Mouse (Mus musculus): ENCODE measurements at regions not wholly inside any gene's neighbourhood (a gene's known extent, or its start where the extent isn't known, plus 50 kb on each side); places are given as distances from the start of the nearest gene placed in this dataset.

DNA sequence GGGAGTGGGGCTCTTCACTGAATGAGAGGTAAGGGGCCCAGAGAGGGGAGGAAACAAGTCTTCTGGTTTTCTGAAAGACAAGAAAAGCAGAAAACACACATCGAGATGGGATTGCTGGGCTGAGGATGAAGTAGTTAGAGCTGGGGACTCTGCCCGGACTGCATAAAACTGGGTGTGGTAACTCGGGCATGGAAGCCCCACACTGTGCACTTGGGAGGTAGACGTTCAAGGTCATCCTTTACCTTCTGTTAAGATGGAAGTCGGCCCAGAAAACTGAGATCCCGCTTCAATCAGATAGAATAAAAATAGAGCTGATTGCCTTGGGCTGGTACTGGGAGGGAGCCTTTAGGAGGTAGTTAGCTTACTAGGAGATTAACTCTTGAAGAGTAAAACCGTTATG lies 107.2 kb downstream of the Rassf10 start:
- DNase-seq: no peak

GRCm38 (mm10) chr7:113066536-113066935 lies 112.8 kb downstream of the Rassf10 start:
- no peak for DNase-seq

GRCm38 (mm10) chr7:113068296-113068695 lies 114.5 kb downstream of the Rassf10 start:
- DNase-seq: no peak

DNA sequence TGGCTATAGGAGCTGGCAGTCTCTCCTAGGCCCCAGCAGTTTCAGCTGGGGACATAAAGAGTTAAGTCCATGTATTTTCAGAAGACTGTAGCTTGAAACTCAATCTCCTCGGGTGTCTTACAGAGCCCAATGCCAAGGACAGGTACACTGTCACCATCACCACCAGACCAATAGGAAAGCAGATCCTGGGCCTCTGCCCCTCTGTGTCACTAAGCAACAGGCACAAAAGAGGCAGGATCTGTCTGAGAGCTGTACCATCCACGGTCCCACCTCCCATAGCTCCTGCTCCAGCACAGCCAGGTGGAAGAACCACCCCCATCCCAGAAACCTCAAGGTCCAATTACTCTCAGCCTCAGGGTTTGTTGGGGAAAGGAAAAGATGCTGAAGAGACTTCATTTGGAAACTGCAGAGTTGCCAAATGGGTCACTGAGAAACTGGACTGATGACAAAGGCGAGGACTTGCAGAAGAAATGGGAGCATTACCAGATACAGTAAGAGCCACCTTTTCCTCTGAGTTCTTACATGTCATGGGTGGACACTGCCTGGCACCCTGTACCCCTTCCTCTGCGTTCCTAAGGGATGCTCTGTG lies 115.7 kb downstream of the Rassf10 start:
- no peak for DNase-seq

- DNase-seq: no peak
Measured at GRCm38 (mm10) chr7:113071418-113071817, 117.7 kb downstream of the Rassf10 start.

DNA sequence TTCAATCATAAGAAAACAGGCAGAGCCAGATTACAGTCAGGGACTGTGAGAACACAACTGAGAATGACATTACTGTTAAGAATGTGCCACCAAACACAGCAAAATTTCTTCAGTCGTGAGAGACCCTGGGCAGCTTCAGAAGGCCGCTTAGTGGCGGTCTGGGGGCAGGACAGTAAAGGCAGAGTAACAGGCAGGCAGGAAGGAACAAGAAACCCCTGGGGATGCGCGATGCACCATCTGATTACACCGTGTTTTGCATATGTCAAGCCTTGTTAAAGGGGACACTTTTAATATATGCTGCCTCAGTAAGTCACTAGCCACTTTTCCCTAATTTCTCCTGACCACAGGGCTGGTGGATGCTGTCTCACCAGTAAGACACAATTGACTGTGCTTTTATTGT lies 120.0 kb downstream of the Rassf10 start:
- no peak for DNase-seq

- no peak for DNase-seq
Measured at GRCm38 (mm10) chr7:113075371-113075770, 121.6 kb downstream of the Rassf10 start.

- no peak for DNase-seq
Measured at GRCm38 (mm10) chr7:113076243-113076642, 122.5 kb downstream of the Rassf10 start.

- DNase-seq: no peak
Measured at GRCm38 (mm10) chr7:113081120-113081519, 126.1 kb upstream of the Arntl start.

DNA sequence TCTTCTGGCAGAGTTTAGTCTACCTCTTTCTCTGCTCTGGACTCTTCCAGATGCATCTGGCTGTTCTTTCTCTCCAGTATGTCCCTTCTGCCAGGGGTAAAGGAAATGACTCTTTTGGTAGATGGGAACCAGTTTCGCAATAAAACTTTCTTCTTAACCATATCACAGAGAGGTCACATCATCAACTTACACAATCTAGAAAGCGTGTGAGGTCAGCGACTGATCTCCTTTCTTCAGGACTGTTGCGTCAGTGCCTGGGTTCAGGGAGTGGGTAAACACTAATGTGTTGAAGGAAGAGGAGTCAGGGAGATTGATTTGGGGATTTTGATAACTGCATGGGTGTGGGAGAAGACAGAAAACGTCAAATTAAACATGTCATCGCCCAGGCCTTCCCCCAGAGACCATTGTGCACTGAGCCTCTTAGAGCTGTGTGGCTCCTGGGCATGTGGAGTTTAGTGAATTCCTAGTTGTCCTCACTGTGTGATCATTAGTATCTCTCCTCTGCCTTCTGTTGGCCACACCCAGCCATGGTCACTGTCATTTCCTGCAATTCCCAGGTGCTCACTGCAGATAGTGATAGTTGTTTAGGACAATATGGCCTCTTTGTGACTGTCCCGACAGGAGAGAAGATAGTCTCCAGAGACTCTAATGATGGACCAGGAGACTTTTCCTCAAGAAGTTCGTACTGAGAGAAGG lies 122.2 kb upstream of the Arntl start:
- DNase-seq: no peak

DNA sequence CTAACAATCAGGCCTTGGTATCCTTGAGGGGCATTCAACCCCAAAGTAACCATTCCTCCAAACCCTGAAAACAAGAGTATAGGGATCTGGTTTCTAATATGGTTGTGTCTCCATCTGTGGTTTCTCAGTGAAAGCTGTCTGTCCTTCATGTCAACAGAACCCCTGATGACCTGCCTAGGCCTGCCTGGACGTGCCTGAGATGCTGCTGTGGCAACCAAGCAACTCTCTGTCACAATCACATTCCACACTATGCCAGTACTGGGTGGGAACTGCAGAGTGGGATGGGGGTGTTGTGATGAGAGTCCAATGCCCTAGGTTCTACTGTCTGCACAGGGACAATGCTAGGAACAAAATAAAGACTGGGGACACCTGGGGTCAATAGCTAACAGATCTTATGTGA lies 121.1 kb upstream of the Arntl start:
- DNase-seq: no peak

DNA sequence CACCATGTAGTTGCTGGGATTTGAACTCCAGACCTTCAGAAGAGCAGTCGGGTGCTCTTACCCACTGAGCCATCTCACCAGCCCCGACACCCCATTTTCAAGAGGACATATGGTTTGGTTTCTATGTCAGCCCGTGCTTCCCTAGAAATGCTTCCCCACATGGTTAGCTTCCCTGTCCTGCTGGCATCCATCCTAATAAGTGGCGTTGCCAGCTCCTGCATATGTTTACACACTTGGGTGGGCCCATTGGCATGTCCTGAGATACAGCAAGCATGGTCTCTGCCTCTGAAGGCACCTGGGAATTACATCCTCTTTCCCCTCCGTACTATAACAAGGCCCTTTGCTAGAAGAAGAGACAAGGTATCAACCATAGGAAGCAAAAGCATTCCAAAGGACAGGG lies 119.6 kb upstream of the Arntl start:
- DNase-seq: no peak

GRCm38 (mm10) chr7:113089044-113089443 lies 118.2 kb upstream of the Arntl start:
- no peak for DNase-seq

GRCm38 (mm10) chr7:113093931-113094330 lies 113.3 kb upstream of the Arntl start:
- no peak for DNase-seq

DNA sequence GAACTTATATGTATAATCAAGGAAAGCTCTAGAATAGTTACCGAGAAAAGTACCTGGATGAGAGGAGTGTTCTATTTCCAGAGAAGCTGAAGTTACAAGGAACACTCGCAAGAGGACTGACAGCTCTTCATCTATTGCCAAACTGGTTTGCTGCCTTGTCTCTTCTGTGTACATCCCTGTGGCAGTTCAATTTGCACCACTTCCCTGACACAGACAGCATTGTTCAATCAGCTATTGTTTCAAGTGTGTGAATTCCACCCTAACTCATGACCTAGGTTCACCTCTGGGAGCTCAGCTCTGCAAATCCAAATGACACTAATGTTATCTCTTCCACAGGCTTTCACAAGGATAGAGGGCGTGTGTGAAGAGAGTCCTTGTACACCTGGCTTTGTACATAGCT lies 112.2 kb upstream of the Arntl start:
- no peak for DNase-seq

- DNase-seq: no peak
Measured at GRCm38 (mm10) chr7:113104265-113104664, 103.0 kb upstream of the Arntl start.

- DNase-seq: no peak
Measured at GRCm38 (mm10) chr7:113105359-113105758, 101.9 kb upstream of the Arntl start.

DNA sequence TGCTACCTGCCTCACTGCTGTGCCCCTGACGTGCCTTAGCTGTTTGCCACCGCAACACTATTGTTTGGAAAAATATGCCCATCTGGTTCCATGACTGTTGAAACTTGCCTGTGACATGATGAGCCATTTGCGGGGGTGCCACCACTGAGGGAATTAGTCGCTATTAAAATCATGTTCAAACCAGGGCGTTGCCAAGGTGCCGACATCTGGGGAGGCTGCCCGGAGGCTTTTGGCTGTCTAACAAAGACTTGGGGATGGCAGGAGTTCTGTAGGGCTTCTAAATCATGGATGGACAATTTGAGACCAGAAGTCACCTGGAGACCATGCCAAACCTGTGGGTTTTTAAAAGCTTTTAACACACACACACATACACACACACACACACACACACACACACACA lies 100.5 kb upstream of the Arntl start:
- no peak for DNase-seq

DNA sequence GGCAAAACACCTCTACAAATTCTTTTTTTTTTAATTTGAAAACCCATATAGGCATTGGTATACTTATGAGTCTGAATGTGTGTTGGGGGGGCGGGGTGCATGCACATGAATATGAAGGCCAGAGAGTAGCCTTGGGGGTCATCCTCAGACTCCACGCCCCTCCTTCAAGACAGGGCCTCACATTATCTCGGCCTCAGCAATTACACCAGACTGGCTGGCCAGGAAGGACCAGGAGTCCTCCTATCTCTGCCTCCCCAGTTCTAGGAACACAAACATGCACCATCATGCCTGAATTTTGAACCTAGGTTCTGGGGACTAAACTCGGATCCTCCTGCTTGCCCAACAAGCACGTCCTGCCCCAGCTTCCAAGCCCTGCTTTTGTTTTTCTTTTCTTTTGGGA lies 99.3 kb upstream of the Arntl start:
- no peak for DNase-seq

GRCm38 (mm10) chr7:113108442-113109000 lies 98.7 kb upstream of the Arntl start:
- no peak for DNase-seq

DNA sequence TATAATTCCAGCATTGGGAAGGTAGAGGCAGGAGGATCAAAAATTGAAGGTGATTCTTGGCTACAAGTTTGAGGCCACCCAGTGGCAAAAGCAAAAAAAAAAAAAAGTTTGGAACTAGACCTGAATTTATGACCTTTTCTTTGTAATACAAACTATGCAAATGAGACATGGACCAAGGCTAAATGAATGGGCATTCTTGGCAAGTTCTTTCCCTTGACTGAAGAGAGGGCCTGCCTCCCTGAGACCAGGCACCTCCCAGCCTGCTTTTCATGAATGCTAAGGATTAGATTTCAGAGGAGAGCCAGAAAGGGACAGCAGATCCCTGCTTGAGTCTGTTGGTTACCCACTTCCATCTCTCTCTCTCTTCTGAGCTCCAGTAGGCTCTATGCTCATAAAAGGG lies 97.8 kb upstream of the Arntl start:
- DNase-seq: no peak

- DNase-seq: peak; percentile 6
Measured at GRCm38 (mm10) chr7:113110867-113111508, 96.3 kb upstream of the Arntl start.

GRCm38 (mm10) chr7:113113266-113113893 lies 93.9 kb upstream of the Arntl start:
- DNase-seq: no peak

Data from gastrocnemius, postnatal 10 days (tissue).